Mouse (Mus musculus) spleen, embryonic (tissue): ENCODE measurements at regions not wholly inside any gene's neighbourhood (a gene's known extent, or its start where the extent isn't known, plus 50 kb on each side); places are given as distances from the start of the nearest gene placed in this dataset.

Experiments used
- CTCF ChIA-PET: fragments of 350-600 bp; sonication (Branson Sonifier 250); formaldehyde crosslinking; loops from one replicate; lab custom pipeline; 2022; lab: Charles Lee

DNA sequence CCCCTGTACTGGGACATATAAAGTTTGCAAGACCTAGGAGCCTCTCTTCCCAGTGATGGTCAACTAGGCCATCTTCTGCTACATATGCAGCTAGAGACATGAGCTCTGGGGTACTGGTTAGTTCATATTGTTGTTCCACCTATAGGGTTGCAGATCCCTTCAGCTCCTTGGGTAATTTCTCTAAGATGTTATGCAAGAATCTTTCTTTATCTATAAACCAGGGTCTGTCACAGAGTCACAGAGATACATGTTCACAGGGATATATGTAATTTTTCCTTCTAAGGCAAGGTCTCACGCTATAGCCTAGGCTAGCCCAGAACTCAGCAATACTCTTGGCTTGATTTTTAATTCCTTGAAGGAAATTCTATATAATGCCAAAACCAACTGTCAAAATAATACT, 56.9 kb downstream of the Zfp36l1 start:
- CTCF ChIA-PET = interaction anchor here (0.6 kb wide), 1 partner anchor 35 kb away, joined by 5 read pairs; no protein-coding TSS in a partner anchor

DNA sequence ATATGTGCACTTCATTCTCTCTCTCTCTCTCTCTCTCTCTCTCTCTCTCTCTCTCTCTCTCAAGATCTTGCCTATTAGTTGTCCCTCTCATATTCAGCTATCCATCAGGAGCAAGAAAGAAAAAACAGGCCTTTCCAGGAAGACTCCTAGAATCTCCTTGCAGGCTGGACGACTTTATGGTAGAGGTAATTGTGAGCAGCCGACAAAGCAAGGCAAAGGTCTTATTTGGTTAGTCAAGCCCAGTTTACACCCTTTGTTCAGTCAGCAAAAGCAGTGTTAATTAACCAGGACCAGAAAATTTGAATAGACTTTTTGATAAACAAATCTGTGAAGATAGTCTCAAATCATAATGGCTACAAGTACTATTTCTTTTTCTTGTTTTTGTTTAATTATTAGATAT, 57.4 kb downstream of the Zfp36l1 start:
- CTCF ChIA-PET = interaction anchor here (0.6 kb wide), 1 partner anchor 35 kb away, joined by 5 read pairs; no protein-coding TSS in a partner anchor

GRCm38 (mm10) chr12:80054655-80055037, 58.2 kb downstream of the Zfp36l1 start:
- CTCF ChIA-PET = no interaction called here

GRCm38 (mm10) chr12:80053902-80054654, 58.7 kb downstream of the Zfp36l1 start:
- CTCF ChIA-PET = no interaction called here

DNA sequence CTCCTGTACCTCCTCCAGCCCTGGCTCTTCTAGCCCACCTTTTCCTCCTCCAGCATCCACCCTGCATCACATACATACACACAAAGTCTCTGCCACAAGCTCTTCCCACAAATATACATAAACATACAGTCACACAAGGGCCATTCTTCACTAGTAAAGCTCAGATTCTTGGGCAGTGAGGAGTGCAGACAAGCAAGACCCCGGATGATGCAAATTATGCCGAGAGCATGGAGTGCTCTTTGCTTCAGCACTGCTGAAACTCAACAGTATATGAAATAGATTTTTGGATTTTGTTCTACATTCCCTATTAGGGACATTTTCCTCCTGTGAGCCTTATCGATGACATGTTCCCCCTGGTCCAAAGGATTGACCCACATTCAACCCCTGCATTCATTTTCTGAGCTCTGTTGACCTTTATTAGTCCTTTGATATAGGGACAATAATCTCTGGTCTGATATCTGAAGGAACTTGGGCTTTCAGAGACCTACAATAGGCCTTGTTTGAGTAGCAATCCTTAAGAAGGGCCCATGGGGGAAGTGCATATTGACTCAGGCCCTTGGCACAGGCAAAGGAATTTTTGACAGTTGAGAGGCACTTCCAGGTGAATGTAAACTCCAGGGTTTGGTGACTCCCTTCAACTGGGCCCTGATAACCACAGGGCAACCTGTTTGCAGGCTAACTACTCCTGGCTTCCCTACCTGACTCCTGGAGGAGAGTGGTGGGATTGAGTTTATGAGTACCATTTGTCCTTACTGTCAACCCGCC, 64.4 kb downstream of the Zfp36l1 start:
- CTCF ChIA-PET = no interaction called here

GRCm38 (mm10) chr12:80046625-80047303, 66.0 kb downstream of the Zfp36l1 start:
- CTCF ChIA-PET = no interaction called here

DNA sequence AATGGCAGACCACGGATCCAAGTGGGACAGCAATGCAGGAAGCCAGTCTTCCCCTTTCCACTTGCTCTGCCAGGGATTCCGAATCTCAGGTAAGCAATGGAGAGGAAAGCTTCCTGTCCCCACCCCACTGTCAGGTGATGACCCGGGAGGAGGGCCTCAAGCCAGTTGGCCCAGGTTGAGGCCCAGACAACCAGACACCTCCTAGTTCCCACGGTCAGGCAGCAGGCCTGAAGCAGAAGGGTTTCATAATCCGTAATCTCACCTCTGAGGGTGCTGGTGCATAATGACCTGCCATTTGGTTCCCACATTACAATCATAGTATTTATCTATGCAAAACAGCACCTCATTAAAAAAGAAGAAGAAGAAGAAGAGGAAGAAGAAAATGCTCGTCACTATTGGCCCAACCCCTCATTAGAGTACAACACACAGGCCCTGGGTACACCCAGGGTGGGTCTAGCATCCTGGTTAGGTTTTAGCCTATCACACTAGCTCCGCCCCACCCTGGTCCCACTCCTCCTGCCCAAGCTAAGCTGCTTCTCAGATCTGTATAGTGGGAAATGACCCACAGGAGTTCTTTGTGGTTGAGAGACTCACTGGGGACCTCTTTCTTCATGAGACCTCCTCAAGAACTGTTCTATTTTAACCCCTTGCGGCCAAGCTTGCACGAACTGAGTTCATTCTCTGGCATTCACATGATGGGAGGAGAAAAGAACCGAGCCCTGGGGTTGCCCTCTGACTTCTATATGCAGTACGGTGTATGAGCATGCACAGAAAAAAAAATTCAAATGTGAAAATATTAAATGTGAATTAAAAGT, 71.1 kb downstream of the Zfp36l1 start:
- CTCF ChIA-PET = no interaction called here

GRCm38 (mm10) chr12:80041012-80041411, 71.8 kb downstream of the Zfp36l1 start:
- CTCF ChIA-PET = no interaction called here

DNA sequence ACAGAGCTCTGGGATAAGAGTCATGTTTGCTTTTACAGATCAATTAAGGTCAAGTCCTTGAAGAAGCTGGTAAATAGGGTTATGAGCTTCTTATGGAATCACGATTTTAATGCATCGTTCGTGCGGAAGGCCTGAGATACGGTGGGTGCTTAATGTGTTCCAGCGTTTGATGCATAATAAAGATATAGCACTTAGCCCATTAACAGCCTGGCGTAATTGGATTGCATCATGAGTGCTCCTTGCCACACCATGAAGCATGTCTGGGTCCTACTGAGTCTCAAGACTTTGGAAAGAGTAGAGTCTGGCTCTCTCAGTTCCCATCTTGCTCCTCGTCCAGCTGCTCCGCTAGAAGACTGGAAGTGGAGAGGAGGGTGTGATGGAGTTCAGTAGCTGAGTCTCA, 72.6 kb downstream of the Zfp36l1 start:
- CTCF ChIA-PET = no interaction called here

DNA sequence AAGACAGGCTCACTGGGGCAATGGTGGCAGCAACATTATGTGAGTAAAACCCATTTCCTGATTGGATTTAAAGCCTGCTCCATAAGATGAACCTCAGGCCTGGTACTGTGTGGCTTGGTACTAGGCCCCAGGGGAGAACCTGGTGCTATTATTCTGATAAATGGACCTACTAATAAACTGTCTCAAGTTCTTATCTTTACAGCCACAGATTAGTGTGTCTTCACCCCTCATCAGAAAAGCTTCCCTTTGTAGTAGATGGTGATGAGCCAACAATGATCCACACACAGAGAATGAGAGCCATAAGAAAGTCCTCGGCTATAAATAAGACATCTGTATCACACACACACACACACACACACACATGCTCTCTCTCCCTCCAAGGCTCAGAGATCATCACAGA, 73.7 kb downstream of the Zfp36l1 start:
- CTCF ChIA-PET = no interaction called here

DNA sequence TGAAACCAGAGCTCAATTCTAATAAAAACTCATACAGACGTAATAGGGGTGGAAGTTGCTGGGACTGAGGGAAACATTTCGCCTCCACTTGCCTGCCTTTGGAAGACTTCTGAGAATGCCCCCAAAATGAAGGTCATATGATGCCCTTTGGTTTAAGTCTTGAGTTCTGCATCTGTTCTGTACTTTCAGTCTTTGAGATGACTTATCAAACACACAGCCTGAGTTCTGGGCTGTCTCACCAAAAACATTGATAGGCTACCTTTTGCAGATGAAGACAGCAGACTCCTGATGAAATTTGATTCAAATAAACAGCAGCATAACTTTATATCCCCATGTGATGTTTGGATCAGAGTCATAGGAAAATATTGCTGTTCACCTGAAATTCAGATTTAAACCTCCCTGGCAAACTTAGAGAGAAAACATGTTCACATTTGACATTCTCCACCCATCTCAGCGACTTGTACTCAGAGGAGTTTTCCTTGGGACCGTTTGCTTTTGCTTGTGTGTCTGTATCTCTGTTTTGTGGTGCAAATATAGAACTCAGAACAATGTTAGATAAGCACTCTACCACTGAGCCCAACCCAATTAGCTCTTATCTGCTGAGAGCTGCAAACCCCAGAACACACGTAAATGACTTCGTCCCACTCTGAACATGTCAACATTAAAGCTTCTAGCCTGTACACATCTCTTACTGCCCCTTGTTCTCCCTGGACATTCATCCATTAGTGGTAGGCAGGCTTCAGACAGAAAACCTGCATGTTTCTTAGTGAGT, 77.1 kb downstream of the Zfp36l1 start:
- CTCF ChIA-PET = no interaction called here

DNA sequence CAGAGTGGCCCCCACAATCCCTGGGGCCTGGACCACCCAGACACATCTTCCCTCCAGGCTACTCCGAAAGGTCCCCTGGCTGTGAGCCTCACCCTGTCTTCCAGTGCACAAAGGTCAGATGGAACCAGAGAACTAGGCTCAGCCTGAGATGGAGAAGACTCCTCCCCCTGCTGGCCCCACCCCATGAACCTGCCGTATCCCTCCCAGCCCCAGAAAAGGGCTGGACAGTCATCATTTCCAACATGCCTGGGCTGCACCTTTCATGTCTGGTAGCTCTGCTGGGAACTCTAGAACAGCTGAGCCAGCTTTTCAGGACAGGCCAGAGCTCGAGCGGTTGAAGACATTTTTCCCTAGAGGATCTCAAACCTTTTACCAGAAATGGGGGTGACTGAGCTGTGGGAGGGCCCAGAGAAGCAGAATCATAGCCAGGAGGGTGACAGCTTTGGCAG, 77.8 kb downstream of the Zfp36l1 start:
- CTCF ChIA-PET = no interaction called here

GRCm38 (mm10) chr12:80034100-80034499, 78.7 kb downstream of the Zfp36l1 start:
- CTCF ChIA-PET = interaction anchor here (0.6 kb wide), 1 partner anchor 61 kb away, joined by 10 read pairs; no protein-coding TSS in a partner anchor

DNA sequence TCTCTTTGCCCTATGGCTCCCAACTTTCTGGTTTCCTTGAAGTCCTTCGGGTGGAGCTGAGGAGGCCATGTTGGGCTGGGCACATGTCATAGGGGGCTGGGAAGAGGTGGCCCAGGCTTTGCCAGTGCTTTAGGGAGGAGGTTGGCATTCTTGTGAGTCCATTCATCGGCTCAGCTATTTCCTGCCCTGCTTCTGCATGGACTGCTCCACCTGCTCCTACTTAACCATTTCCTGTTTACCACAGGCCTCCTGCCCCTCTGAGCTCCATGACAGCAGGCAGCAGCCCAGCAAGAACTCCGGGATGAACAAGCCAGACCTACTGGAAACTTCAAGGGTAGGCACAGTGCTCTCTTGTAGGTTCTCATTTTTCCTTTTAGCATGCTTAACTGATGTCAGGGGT, 80.3 kb downstream of the Zfp36l1 start:
- CTCF ChIA-PET = no interaction called here

DNA sequence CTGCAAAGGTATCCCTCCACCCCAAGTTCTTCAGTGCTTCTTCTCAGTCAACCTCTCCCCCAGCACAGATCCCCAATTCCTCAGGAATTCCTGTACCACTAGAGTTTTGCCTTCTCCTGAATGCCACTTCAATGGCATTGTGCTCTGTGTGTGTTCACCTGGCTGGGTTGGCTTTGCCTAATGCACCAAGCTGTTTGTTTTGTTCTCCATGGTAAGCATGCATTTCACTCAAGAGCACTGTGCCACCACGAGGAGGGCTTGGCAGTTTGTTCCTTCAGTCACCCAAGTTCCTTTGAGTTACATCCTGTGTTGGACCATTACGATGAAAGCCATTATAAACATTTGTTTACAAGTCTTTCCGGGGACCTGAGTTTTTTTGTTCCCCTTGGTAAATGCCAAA, 84.5 kb downstream of the Zfp36l1 start:
- CTCF ChIA-PET = interaction anchor here (0.5 kb wide), 1 partner anchor 67 kb away, joined by 4 read pairs; no protein-coding TSS in a partner anchor

DNA sequence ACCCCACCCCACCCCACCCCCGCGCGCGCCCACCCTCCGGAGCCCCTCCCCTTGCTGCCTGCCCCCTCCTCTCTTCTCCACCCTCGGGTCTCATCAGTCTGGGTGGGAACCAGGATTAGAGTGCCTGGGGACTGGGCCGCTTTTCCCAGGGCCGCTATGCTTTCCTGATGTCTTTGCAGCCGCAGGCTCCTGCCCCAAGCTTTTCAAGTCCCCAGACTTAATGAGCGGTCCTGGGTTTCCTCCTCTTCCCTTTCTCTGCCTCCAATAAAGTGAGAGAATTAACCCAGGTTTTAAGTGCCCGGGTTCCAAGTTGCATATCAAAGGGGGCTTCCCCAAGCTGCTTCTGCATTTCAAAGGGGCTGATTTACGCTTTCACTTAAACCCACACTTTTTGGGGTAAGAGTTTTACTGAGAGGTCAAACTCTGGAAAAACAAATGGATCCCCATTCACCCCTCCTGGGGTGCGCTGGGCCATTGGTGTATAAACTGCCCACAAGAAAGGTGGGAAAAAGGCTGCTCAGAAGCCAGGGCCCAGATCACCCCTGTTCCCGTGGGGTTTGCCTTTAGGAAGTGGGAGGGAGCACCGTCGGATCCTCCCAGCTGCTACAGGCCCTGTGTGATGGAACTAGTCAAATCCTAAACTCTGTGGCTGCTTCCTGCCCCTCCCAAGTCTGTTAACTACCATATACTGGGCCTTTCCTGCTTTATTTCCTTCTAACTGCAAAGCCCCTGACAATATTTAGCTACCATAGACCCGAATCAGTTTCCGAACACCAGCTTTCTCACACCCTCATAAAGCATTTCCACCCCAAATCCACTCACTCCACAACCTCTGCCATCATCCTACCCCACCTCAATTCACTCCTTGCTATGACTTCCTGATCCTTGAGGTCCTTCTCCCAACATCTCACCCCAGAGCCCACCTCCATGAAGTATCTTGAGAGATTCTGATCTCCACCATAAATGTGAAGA, 89.4 kb downstream of the Zfp36l1 start:
- CTCF ChIA-PET = interaction anchor here (0.6 kb wide), 1 partner anchor 126 kb away, joined by 4 read pairs; no protein-coding TSS in a partner anchor

- CTCF ChIA-PET = interaction anchor here (0.6 kb wide), 1 partner anchor 176 kb away, joined by 3 read pairs; no protein-coding TSS in a partner anchor
These were observed 90.4 kb downstream of the Zfp36l1 start for GRCm38 (mm10) chr12:80022181-80023106.

GRCm38 (mm10) chr12:80021030-80021473, 91.8 kb downstream of the Zfp36l1 start:
- CTCF ChIA-PET = interaction anchor here (0.5 to 0.6 kb wide), 2 partner anchors 126 to 222 kb away, joined by 4 to 7 read pairs; no protein-coding TSS in a partner anchor
